Mouse (Mus musculus): ENCODE measurements around the gene Duox1. TPM values are rescaled to one million over a fixed set of nuclear protein-coding genes. Genes with fewer than 3 reads are reported as not detected.
A peak's percentile ranks its signal among the peaks of the same experiment; 100 is the strongest.

Gene Duox1
- polyA plus RNA-seq, 1 experiment, result not detected

GRCm38 (mm10) chr2:122360310-122360709 lies 44.8 kb downstream of the Duox1 start:
- Histone ChIP-seq H3K27ac (replicated peaks; ENCODE audit: low read depth, low read length) (no peak overlapping the region), H3K4me3 (ENCODE audit: insufficient read depth, low read depth, low read length) (no peak overlapping the region)

GRCm38 (mm10) chr2:122361181-122361580 lies 45.7 kb downstream of the Duox1 start:
- Histone ChIP-seq H3K4me1 (ENCODE audit: control insufficient read depth, insufficient read depth, insufficient read length, low read length) (no peaks in the 10 kb centered on the region), H3K4me3 (ENCODE audit: insufficient read depth, low read depth, low read length) (no peak overlapping the region), H3K27ac (replicated peaks; ENCODE audit: low read depth, low read length) (no peak overlapping the region)

More at GRCm38 (mm10) chr2:122360310-122360709, 44.8 kb downstream of the Duox1 start:
- no peaks in the 10 kb centered on the region for H3K4me1 ChIP-seq (ENCODE audit: control insufficient read depth, insufficient read depth, insufficient read length, low read length)

GRCm38 (mm10) chr2:122361868-122362621 lies 46.6 kb downstream of the Duox1 start:
- H3K27ac ChIP-seq (replicated peaks; ENCODE audit: low read depth, low read length), result no peak overlapping the region
- H3K4me3 ChIP-seq (ENCODE audit: insufficient read depth, low read depth, low read length), result no peak overlapping the region
- 0 out of 2 replicates have a peak, but pooled peaks cover under 1% of the 10 kb centered on the region for H3K4me1 ChIP-seq (ENCODE audit: control insufficient read depth, insufficient read depth, insufficient read length, low read length)

GRCm38 (mm10) chr2:122362622-122363523 lies 47.4 kb downstream of the Duox1 start:
- Histone ChIP-seq H3K4me3 (ENCODE audit: insufficient read depth, low read depth, low read length) (no peak overlapping the region), H3K4me1 (ENCODE audit: control insufficient read depth, insufficient read depth, insufficient read length, low read length) (peaks cover 3% of the 10 kb centered on the region), H3K27ac (replicated peaks; ENCODE audit: low read depth, low read length) (no peak overlapping the region)

- Histone ChIP-seq H3K27ac (replicated peaks; ENCODE audit: low read depth, low read length) (no peak overlapping the region), H3K4me3 (ENCODE audit: insufficient read depth, low read depth, low read length) (no peak overlapping the region)
Measured at GRCm38 (mm10) chr2:122364352-122364944, 49.0 kb downstream of the Duox1 start.

GRCm38 (mm10) chr2:122365244-122365866 lies 49.9 kb downstream of the Duox1 start:
- Histone ChIP-seq H3K4me1 (ENCODE audit: control insufficient read depth, insufficient read depth, insufficient read length, low read length) (peaks cover 5% of the 10 kb centered on the region), H3K4me3 (ENCODE audit: insufficient read depth, low read depth, low read length) (no peak overlapping the region), H3K27ac (replicated peaks; ENCODE audit: low read depth, low read length) (no peak overlapping the region)

More at GRCm38 (mm10) chr2:122364352-122364944, 49.0 kb downstream of the Duox1 start:
- peaks cover 3% of the 10 kb centered on the region for H3K4me1 ChIP-seq (ENCODE audit: control insufficient read depth, insufficient read depth, insufficient read length, low read length)

GRCm38 (mm10) chr2:122366039-122366438 lies 50.6 kb downstream of the Duox1 start:
- no peak overlapping the region for H3K4me3 ChIP-seq (ENCODE audit: insufficient read depth, low read depth, low read length)
- peaks cover 5% of the 10 kb centered on the region for H3K4me1 ChIP-seq (ENCODE audit: control insufficient read depth, insufficient read depth, insufficient read length, low read length)
- H3K27ac ChIP-seq (replicated peaks; ENCODE audit: low read depth, low read length), result no peak overlapping the region

- Histone ChIP-seq H3K4me3 (ENCODE audit: insufficient read depth, low read depth, low read length) (no peak overlapping the region), H3K27ac (replicated peaks; ENCODE audit: low read depth, low read length) (no peak overlapping the region), H3K4me1 (ENCODE audit: control insufficient read depth, insufficient read depth, insufficient read length, low read length) (peaks cover 5% of the 10 kb centered on the region)
Measured at GRCm38 (mm10) chr2:122366706-122367105, 51.2 kb downstream of the Duox1 start.

GRCm38 (mm10) chr2:122367181-122367580 lies 51.7 kb downstream of the Duox1 start:
- H3K27ac ChIP-seq (replicated peaks; ENCODE audit: low read depth, low read length), result no peak overlapping the region
- H3K4me1 ChIP-seq (ENCODE audit: control insufficient read depth, insufficient read depth, insufficient read length, low read length), result peaks cover 5% of the 10 kb centered on the region
- peak overlapping the region; percentile 14; the same call in 1 of the 2 replicates for H3K4me3 ChIP-seq (ENCODE audit: insufficient read depth, low read depth, low read length)

GRCm38 (mm10) chr2:122367701-122368080 lies 52.2 kb downstream of the Duox1 start:
- H3K4me3 ChIP-seq (ENCODE audit: insufficient read depth, low read depth, low read length), result peak overlapping the region; percentile 65
- peaks cover 5% of the 10 kb centered on the region for H3K4me1 ChIP-seq (ENCODE audit: control insufficient read depth, insufficient read depth, insufficient read length, low read length)
- H3K27ac ChIP-seq (replicated peaks; ENCODE audit: low read depth, low read length), result no peak overlapping the region

GRCm38 (mm10) chr2:122368081-122368971 lies 52.9 kb downstream of the Duox1 start:
- no peak overlapping the region for H3K27ac ChIP-seq (replicated peaks; ENCODE audit: low read depth, low read length)
- H3K4me3 ChIP-seq (ENCODE audit: insufficient read depth, low read depth, low read length), result peak overlapping the region; percentile 65
- peaks cover 5% of the 10 kb centered on the region for H3K4me1 ChIP-seq (ENCODE audit: control insufficient read depth, insufficient read depth, insufficient read length, low read length)

- Histone ChIP-seq H3K27ac (replicated peaks; ENCODE audit: low read depth, low read length) (peak within 1 kb of the TSS; percentile 29; the same call in 1 of the 2 replicates), H3K4me3 (ENCODE audit: insufficient read depth, low read depth, low read length) (peak within 1 kb of the TSS; percentile 74), H3K4me1 (ENCODE audit: control insufficient read depth, insufficient read depth, insufficient read length, low read length) (peaks cover 5% of the 10 kb centered on the region)
Measured at GRCm38 (mm10) chr2:122368995-122369739, 53.7 kb downstream of the Duox1 start, which contains the start of gene Shf. Gene Shf, minus strand, starts transcription at chr2:122369162.

GRCm38 (mm10) chr2:122370101-122370750 lies 54.8 kb downstream of the Duox1 start:
- no peak overlapping the region for H3K4me3 ChIP-seq (ENCODE audit: insufficient read depth, low read depth, low read length)
- H3K4me1 ChIP-seq (ENCODE audit: control insufficient read depth, insufficient read depth, insufficient read length, low read length), result peaks cover 5% of the 10 kb centered on the region

More at GRCm38 (mm10) chr2:122370101-122370750, 54.8 kb downstream of the Duox1 start:
- no peak overlapping the region for H3K27ac ChIP-seq (replicated peaks; ENCODE audit: low read depth, low read length)
